Mouse (Mus musculus): ENCODE measurements around the gene Adam19.

- no peak for TF ChIP-seq TCF12 (IDR thresholded peaks at IDR 0.05; ENCODE audit: low read depth, low read length)
- TF ChIP-seq CTCF (conservative IDR thresholded peaks at IDR 0.05 in 1 of 2, IDR thresholded peaks at IDR 0.05 in 1 of 2; ENCODE audit: low read depth in 2 of 2, low read length in 2 of 2) = no peak
- no peak for TF ChIP-seq MAFK (IDR thresholded peaks at IDR 0.05; ENCODE audit: insufficient replicate concordance, low read length)
- no peak for TF ChIP-seq IRF4 (IDR thresholded peaks at IDR 0.05; ENCODE audit: low read depth, low read length)
- TF ChIP-seq BHLHE40 (IDR thresholded peaks at IDR 0.05; ENCODE audit: low read depth, low read length) = no peak
- TF ChIP-seq USF2 (conservative IDR thresholded peaks at IDR 0.05; ENCODE audit: low read depth, low read length) = no peak
- no peak for TF ChIP-seq JUND (conservative IDR thresholded peaks at IDR 0.05; ENCODE audit: low read depth, low read length)
- TF ChIP-seq MXI1 (IDR thresholded peaks at IDR 0.05; ENCODE audit: low read depth, low read length) = no peak
- TF ChIP-seq CHD1 (IDR thresholded peaks at IDR 0.05; ENCODE audit: low read depth, low read length) = no peak
- no peak for TF ChIP-seq ZKSCAN1 (IDR thresholded peaks at IDR 0.05; ENCODE audit: borderline replicate concordance, low read depth, low read length)
- TF ChIP-seq POLR2AphosphoS2 (IDR thresholded peaks at IDR 0.05; ENCODE audit: low read depth, low read length) = no peak
- no peak for TF ChIP-seq KAT2A (IDR thresholded peaks at IDR 0.05; ENCODE audit: insufficient replicate concordance, low read length)
- TF ChIP-seq PAX5 (IDR thresholded peaks at IDR 0.05; ENCODE audit: low read length) = no peak
Observed at GRCm38 (mm10) chr11:46021850-46022249, 33.9 kb upstream of the Adam19 start.
